Mouse (Mus musculus): ENCODE measurements around the gene S100a6. TPM values are rescaled to one million over a fixed set of nuclear protein-coding genes. Genes with fewer than 3 reads are reported as not detected.

Gene S100a6
- polyA plus RNA-seq, 1 experiment from 2014 or later = 58.5 TPM

GRCm38 (mm10) chr3:90587361-90588101 is 25.2 kb upstream of the S100a6 start:
- H3K9ac ChIP-seq = no peak overlapping the region
- H3K4me2 ChIP-seq (replicated peaks) = no peak overlapping the region
- no peaks in the 10 kb centered on the region for H3K9me3 ChIP-seq
- no peaks in the 10 kb centered on the region for H3K27me3 ChIP-seq
- 84% methylated on average over 14 of the region's 14 CpGs for WGBS
- no peak for ATAC-seq (ENCODE audit: low FRiP score, low read depth)
- peaks cover 5% of the 10 kb centered on the region; the same call in 1 of the 2 replicates for H3K4me1 ChIP-seq
- no peak overlapping the region for H3K4me3 ChIP-seq
- H3K27ac ChIP-seq = no peak overlapping the region
- no peaks in the 10 kb centered on the region for H3K36me3 ChIP-seq

GRCm38 (mm10) chr3:90589390-90589789 is 23.3 kb upstream of the S100a6 start:
- Histone ChIP-seq H3K9me3 (peaks cover 7% of the 10 kb centered on the region; the same call in 1 of the 2 replicates), H3K27ac (no peak overlapping the region), H3K4me1 (peaks cover 5% of the 10 kb centered on the region; the same call in 1 of the 2 replicates), H3K36me3 (no peaks in the 10 kb centered on the region), H3K4me3 (no peak overlapping the region), H3K27me3 (no peaks in the 10 kb centered on the region), H3K4me2 (replicated peaks) (no peak overlapping the region), H3K9ac (no peak overlapping the region)
- whole genome bisulfite sequencing = 78% methylated on average over 6 of the region's 6 CpGs
- no peak for ATAC-seq (ENCODE audit: low FRiP score, low read depth)

- no peak within 1 kb of the TSS for H3K4me3 ChIP-seq
- H3K36me3 ChIP-seq = no peaks in the 10 kb centered on the region
- H3K27ac ChIP-seq = no peak within 1 kb of the TSS
- H3K4me2 ChIP-seq (replicated peaks) = no peak within 1 kb of the TSS
- ATAC-seq (ENCODE audit: low FRiP score, low read depth) = no peak
- no peaks in the 10 kb centered on the region for H3K27me3 ChIP-seq
- 84% methylated on average over 8 of the region's 8 CpGs for WGBS
- peaks cover 7% of the 10 kb centered on the region; the same call in 1 of the 2 replicates for H3K9me3 ChIP-seq
- H3K4me1 ChIP-seq = peaks cover 5% of the 10 kb centered on the region; the same call in 1 of the 2 replicates
- no peak within 1 kb of the TSS for H3K9ac ChIP-seq
These were observed 22.7 kb upstream of the S100a6 start, which contains the start of gene S100a2 for GRCm38 (mm10) chr3:90589947-90590346. Gene S100a2 (plus strand): TSS chr3:90590247.

- H3K27me3 ChIP-seq = no peaks in the 10 kb centered on the region
- no peak overlapping the region for H3K4me3 ChIP-seq
- 35% methylated on average over 1 of the region's 1 CpGs for WGBS
- no peaks in the 10 kb centered on the region for H3K4me1 ChIP-seq
- ATAC-seq (ENCODE audit: low FRiP score, low read depth) = no peak
- peaks cover 7% of the 10 kb centered on the region; the same call in 1 of the 2 replicates for H3K9me3 ChIP-seq
- H3K36me3 ChIP-seq = no peaks in the 10 kb centered on the region
- no peak overlapping the region for H3K9ac ChIP-seq
- no peak overlapping the region for H3K4me2 ChIP-seq (replicated peaks)
- no peak overlapping the region for H3K27ac ChIP-seq
These were observed 18.2 kb upstream of the S100a6 start for GRCm38 (mm10) chr3:90594466-90594865.

- Histone ChIP-seq H3K9me3 (peaks cover 7% of the 10 kb centered on the region; the same call in 1 of the 2 replicates), H3K9ac (no peak overlapping the region), H3K27ac (no peak overlapping the region), H3K4me3 (no peak overlapping the region), H3K4me2 (replicated peaks) (no peak overlapping the region), H3K4me1 (no peaks in the 10 kb centered on the region), H3K27me3 (no peaks in the 10 kb centered on the region), H3K36me3 (no peaks in the 10 kb centered on the region)
- WGBS = 69% methylated on average over 5 of the region's 5 CpGs
- no peak for ATAC-seq (ENCODE audit: low FRiP score, low read depth)
These were observed 17.1 kb upstream of the S100a6 start for GRCm38 (mm10) chr3:90595556-90595955.

DNA sequence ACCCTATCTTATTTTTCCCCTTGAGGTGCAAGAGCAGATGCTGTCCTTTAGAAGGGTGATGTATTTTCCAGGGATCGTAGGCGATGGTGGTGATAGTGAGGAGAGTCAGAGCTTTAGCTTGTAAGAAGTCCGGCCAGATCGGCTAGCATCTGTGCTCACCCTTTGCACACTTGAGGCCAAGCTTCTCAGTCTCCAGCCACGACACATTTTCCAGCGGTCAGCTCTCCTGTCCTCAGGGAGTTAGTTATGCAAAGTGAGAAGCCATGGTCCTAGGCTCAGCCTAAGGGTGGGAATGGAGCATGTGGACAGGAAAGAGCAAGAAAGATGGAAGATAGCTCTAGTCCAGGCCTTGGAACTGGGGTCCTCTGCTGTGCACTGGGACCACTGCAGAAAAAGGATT is 15.9 kb upstream of the S100a6 start:
- H3K4me2 ChIP-seq (replicated peaks) = no peak overlapping the region
- 88% methylated on average over 6 of the region's 6 CpGs for WGBS
- no peaks in the 10 kb centered on the region for H3K4me1 ChIP-seq
- no peaks in the 10 kb centered on the region for H3K36me3 ChIP-seq
- ATAC-seq (ENCODE audit: low FRiP score, low read depth) = no peak
- peaks cover 7% of the 10 kb centered on the region; the same call in 1 of the 2 replicates for H3K9me3 ChIP-seq
- no peak overlapping the region for H3K27ac ChIP-seq
- H3K27me3 ChIP-seq = no peaks in the 10 kb centered on the region
- no peak overlapping the region for H3K9ac ChIP-seq
- no peak overlapping the region for H3K4me3 ChIP-seq

- H3K36me3 ChIP-seq = no peaks in the 10 kb centered on the region
- H3K9ac ChIP-seq = no peak overlapping the region
- no peak overlapping the region for H3K4me2 ChIP-seq (replicated peaks)
- WGBS = 38% methylated on average over 6 of the region's 6 CpGs
- H3K9me3 ChIP-seq = peaks cover 7% of the 10 kb centered on the region; the same call in 1 of the 2 replicates
- no peaks in the 10 kb centered on the region for H3K27me3 ChIP-seq
- H3K27ac ChIP-seq = no peak overlapping the region
- H3K4me3 ChIP-seq = no peak overlapping the region
- ATAC-seq (ENCODE audit: low FRiP score, low read depth) = no peak
- H3K4me1 ChIP-seq = no peaks in the 10 kb centered on the region
These were observed 14.9 kb upstream of the S100a6 start for GRCm38 (mm10) chr3:90597736-90598135.

- no peaks in the 10 kb centered on the region for H3K27me3 ChIP-seq
- H3K36me3 ChIP-seq = no peaks in the 10 kb centered on the region
- WGBS = 70% methylated on average over 4 of the region's 4 CpGs
- H3K27ac ChIP-seq = no peak overlapping the region
- H3K4me3 ChIP-seq = no peak overlapping the region
- peaks cover 4% of the 10 kb centered on the region; the same call in 1 of the 2 replicates for H3K9me3 ChIP-seq
- H3K9ac ChIP-seq = no peak overlapping the region
- H3K4me1 ChIP-seq = peaks cover 4% of the 10 kb centered on the region
- no peak overlapping the region for H3K4me2 ChIP-seq (replicated peaks)
- ATAC-seq (ENCODE audit: low FRiP score, low read depth) = no peak
These were observed 14.5 kb upstream of the S100a6 start for GRCm38 (mm10) chr3:90598212-90598611.

DNA sequence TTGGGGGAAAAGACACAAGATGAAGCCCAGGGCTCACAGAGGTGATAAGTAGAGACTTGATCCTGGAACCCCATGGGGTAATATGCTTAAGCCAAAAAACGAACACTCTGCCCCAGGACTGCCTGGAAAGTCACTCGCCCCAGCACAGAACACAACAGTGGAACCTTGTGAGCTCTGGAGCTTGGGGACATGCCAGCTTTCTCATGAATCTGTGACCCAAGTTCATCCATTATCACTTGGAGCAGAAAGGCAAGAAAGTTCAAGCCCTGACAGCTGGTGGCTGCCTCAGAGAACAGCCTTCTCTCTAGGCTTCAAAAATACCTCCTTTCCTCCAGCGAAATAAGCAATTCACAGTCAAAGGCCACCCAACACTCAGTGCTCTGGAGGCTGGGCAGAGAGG is 13.3 kb upstream of the S100a6 start:
- Histone ChIP-seq H3K27me3 (no peaks in the 10 kb centered on the region), H3K4me2 (replicated peaks) (no peak overlapping the region), H3K36me3 (no peaks in the 10 kb centered on the region), H3K27ac (no peak overlapping the region), H3K9me3 (no peaks in the 10 kb centered on the region), H3K9ac (no peak overlapping the region), H3K4me1 (peaks cover 16% of the 10 kb centered on the region), H3K4me3 (no peak overlapping the region)
- no peak for ATAC-seq (ENCODE audit: low FRiP score, low read depth)
- WGBS = 71% methylated on average over 3 of the region's 3 CpGs

DNA sequence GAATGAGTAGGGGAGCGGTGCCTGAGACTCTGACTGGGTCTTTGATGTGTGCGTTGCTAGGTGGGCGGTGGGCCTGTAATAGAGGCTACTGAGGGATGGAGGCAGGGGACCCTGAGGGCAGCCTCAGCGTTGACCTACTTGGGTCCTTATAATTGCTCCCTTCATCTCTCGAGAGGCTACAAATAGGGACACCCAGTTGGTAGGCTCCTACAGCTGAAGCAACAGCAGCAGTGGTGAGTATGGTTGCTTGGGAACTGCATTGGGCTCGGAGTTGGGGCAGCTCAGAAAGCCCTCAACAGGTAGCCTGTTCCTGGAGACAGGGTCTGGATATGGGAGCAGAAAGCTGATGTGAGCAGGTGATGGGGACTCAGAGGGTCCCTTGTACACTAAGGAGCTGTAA is 12.6 kb upstream of the S100a6 start:
- 63% methylated on average over 6 of the region's 6 CpGs for WGBS
- Histone ChIP-seq H3K4me2 (replicated peaks) (no peak overlapping the region), H3K27me3 (no peaks in the 10 kb centered on the region), H3K4me1 (peaks cover 23% of the 10 kb centered on the region), H3K36me3 (no peaks in the 10 kb centered on the region), H3K9me3 (no peaks in the 10 kb centered on the region), H3K4me3 (no peak overlapping the region), H3K9ac (no peak overlapping the region), H3K27ac (no peak overlapping the region)
- no peak for ATAC-seq (ENCODE audit: low FRiP score, low read depth)

GRCm38 (mm10) chr3:90600458-90601195 is 12.1 kb upstream of the S100a6 start:
- WGBS = 80% methylated on average over 8 of the region's 8 CpGs
- Histone ChIP-seq H3K4me3 (no peak overlapping the region), H3K9me3 (no peaks in the 10 kb centered on the region), H3K36me3 (no peaks in the 10 kb centered on the region), H3K27me3 (no peaks in the 10 kb centered on the region), H3K4me2 (replicated peaks) (no peak overlapping the region), H3K4me1 (peaks cover 28% of the 10 kb centered on the region), H3K9ac (no peak overlapping the region), H3K27ac (no peak overlapping the region)
- no peak for ATAC-seq (ENCODE audit: low FRiP score, low read depth)

- Histone ChIP-seq H3K27ac (no peak within 1 kb of the TSS), H3K36me3 (no peaks in the 10 kb centered on the region), H3K27me3 (no peaks in the 10 kb centered on the region), H3K4me2 (replicated peaks) (no peak within 1 kb of the TSS), H3K9me3 (no peaks in the 10 kb centered on the region), H3K4me3 (no peak within 1 kb of the TSS), H3K4me1 (peaks cover 37% of the 10 kb centered on the region), H3K9ac (no peak within 1 kb of the TSS)
- ATAC-seq (ENCODE audit: low FRiP score, low read depth) = no peak
- 80% methylated on average over 11 of the region's 11 CpGs for WGBS
These were observed 11.1 kb upstream of the S100a6 start, which contains the start of gene Gm42674 for GRCm38 (mm10) chr3:90601486-90602110. Gene Gm42674 (plus strand): TSS chr3:90601904.
